8 mouse cellular contexts compared by ENCODE assay signal in genomic region chrX:95657804-95658599, GRCm38 (mm10). TPM values are rescaled to one million over a fixed set of nuclear protein-coding genes. Genes with fewer than 3 reads are reported as not detected.
A peak's percentile ranks its signal among the peaks of the same experiment; 100 is the strongest.
DNase-seq lines count a peak whose midpoint lies in the region; ATAC-seq and TF ChIP-seq lines count a peak whose summit lies in the region.

Gene Zc4h2, minus strand, starts transcription at chrX:95658509.

- H3K4me3 ChIP-seq in hindbrain, embryonic 14.5 days (replicated peaks; ENCODE audit: low read length): peak within 1 kb of the TSS; percentile 43

- POLR2A ChIA-PET in Patski (lab: Charles Lee): interaction anchor here (0.6 kb wide), 1 partner anchor 404 kb away, joined by 3 read pairs; no protein-coding TSS in a partner anchor

- 18% methylated on average over 7 of the region's 7 CpGs for whole genome bisulfite sequencing in hindbrain, embryonic 14.5 days

- H3K9ac ChIP-seq in hindbrain, embryonic 14.5 days: peak within 1 kb of the TSS; percentile 61

- peaks cover 7% of the 10 kb centered on the region; the same call in 1 of the 2 replicates for H3K4me1 ChIP-seq in hindbrain, embryonic 14.5 days (replicated peaks; ENCODE audit: control insufficient read depth, insufficient read depth, low read length)

- no peak for TF ChIP-seq CTCF in Patski (IDR thresholded peaks at IDR 0.05)

- H3K4me2 ChIP-seq in hindbrain, embryonic 14.5 days (replicated peaks): peak within 1 kb of the TSS; percentile 58

- peak; percentile 100 for ATAC-seq in Patski
- peak; percentile 99 for ATAC-seq in hindbrain, embryonic 14.5 days (ENCODE audit: low FRiP score)

- in situ Hi-C loops in Patski (cut with MboI; ENCODE audit: low pct_unique_long_range_greater_than_20kb): no loop called here

- no peaks in the 10 kb centered on the region for H3K36me3 ChIP-seq in hindbrain, embryonic 14.5 days (replicated peaks; ENCODE audit: control insufficient read depth, insufficient read depth)

- peak; percentile 22 for DNase-seq in Patski (ENCODE audit: low read depth, low spot score)
- peak; percentile 86 for DNase-seq in cerebellum, adult 9-11 months
- DNase-seq in frontal cortex, postnatal 25 days (ENCODE audit: low spot score in 2 of 2): peak; percentile 29 to 63
- peak; percentile 79 for DNase-seq in hindbrain, embryonic 14.5 days (ENCODE audit: low spot score)
- DNase-seq in layer of hippocampus, postnatal 25 days (ENCODE audit: extremely low spot score in 1 of 2, low spot score in 1 of 2): peak; percentile 16 to 44
- peak; percentile 68 for DNase-seq in lung, postnatal 14 days
- peak; percentile 85 for DNase-seq in retina, embryonic 14.5 days (ENCODE audit: low spot score)
- DNase-seq in thymus, postnatal 36 days: peak; percentile 55 to 71

- peaks cover 59% of the 10 kb centered on the region for H3K27me3 ChIP-seq in Patski
- no peaks in the 10 kb centered on the region for H3K27me3 ChIP-seq in hindbrain, embryonic 14.5 days (ENCODE audit: control insufficient read depth, insufficient read depth, low read length)

- CTCF ChIA-PET in Patski (lab: Charles Lee): no interaction called here

- no peaks in the 10 kb centered on the region for H3K9me3 ChIP-seq in hindbrain, embryonic 14.5 days (ENCODE audit: control insufficient read depth, low read length)

- H3K27ac ChIP-seq in hindbrain, embryonic 14.5 days: peak within 1 kb of the TSS; percentile 78

RNA-seq across cellular contexts. Expression of gene Zc4h2, which starts in this region (rescaled TPM):
- polyA plus RNA-seq in Patski (2021): 11.8 TPM
- 71.9 and 73.4 TPM in 2 replicates for polyA plus RNA-seq in hindbrain, embryonic 14.5 days (2014; fragmentation: Nextera tagmentation; extraction: Ambion mirVana)
- total RNA-seq in layer of hippocampus, postnatal 25 days (2021): 10 to 100 TPM; 19.0 to 22.4 TPM

Comparison
In these comparisons a context has a peak if more than half of its experiments do, and no peak if none do; other contexts are left out.
1. Peak in every context shown above with its lines: DNase-seq, ATAC-seq, H3K4me3 ChIP-seq and H3K27ac ChIP-seq.
2. DNase-seq: peak in every context shown above with its lines; median percentile 86 in cerebellum, adult 9-11 months; 85 in retina, embryonic 14.5 days; 79 in hindbrain, embryonic 14.5 days; 68 in lung, postnatal 14 days; 63 in thymus, postnatal 36 days; 46 in frontal cortex, postnatal 25 days; 30 in layer of hippocampus, postnatal 25 days; 22 in Patski.